Mouse (Mus musculus): ENCODE data around the gene Avp. TPM values are rescaled to one million over a fixed set of nuclear protein-coding genes. Genes with fewer than 3 reads are reported as not detected.
"Not testable (repeated sequence)": the region's sequence is repeated elsewhere in the genome, so short reads cannot be mapped to it uniquely, and the experiment has no call there.

The Avp gene
- total and polyA plus RNA-seq, 2 experiments from 2014 or later: 92.1 to 181 TPM

DNA sequence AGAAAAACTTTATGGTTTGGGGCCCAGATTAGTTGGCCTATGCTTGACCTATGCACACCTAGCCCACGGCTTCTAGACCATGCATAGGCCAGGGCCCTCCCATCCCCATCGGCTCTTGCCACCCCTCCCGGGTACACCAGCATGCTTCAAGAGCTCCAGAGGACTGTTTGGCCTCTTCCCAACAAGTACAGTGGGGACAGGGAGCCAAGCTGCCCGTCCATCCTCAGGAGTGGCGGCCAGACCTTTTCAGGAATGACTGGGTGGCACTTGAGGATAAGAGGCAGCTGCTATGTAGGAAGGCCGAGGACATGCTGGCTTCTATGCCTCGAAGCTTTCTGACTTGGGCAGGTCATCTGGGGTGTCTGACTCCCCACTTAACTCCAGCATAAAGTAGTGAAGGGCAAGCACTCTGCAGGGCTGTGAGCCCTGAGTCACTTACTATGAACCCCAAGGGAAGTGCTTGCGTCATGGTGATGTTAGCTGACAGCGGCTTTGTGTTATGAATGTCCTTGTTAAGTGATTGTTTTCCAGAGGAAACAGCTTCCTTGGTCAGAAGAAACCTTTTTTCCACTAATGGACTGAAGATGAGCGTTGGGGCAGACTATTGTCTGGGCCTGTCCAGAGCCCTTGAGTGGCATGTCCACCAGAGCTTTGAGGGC lies 1.7 kb upstream of the Avp start:
- ATAC-seq (no peak), DNase-seq (no peak)
- Histone ChIP-seq H3K4me1 (ENCODE audit: insufficient read depth) (no peaks in the 10 kb centered on the region), H3K27me3 (ENCODE audit: insufficient read depth, low read length) (peaks cover 35% of the 10 kb centered on the region), H3K4me2 (ENCODE audit: low read depth) (no peak overlapping the region), H3K27ac (ENCODE audit: low read depth, low read length) (no peak overlapping the region), H3K9me3 (ENCODE audit: low read length) (no peaks in the 10 kb centered on the region), H3K9ac (no peak overlapping the region), H3K36me3 (ENCODE audit: insufficient read depth) (no peaks in the 10 kb centered on the region), H3K4me3 (ENCODE audit: low read depth, low read length) (no peak overlapping the region)
- TF ChIP-seq CTCF (IDR thresholded peaks at IDR 0.05; ENCODE audit: low read depth): no peak
- WGBS: 77% methylated on average over 10 of the region's 10 CpGs

DNA sequence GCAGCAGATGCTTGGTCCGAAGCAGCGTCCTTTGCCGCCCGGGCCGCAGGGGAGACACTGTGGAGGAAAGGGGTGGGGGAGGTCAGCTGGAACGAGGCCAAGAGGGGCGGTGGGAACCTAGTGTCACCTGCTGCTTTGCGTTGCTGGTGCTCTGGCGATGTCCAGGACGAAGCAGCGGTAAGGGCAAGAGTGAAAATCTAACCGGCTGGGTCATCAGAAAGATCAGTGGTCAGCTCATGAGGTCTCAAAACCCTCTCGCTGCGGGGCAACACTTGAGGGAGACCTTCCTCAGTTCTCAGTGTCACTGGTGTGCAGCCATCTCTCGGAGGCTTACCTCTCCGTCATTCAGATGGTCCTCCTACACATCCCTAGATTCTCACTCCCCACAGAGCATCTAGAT lies 1.2 kb downstream of the Avp start:
- no peaks in the 10 kb centered on the region for H3K9me3 ChIP-seq (ENCODE audit: low read length)
- peak overlapping the region; percentile 28; the same call in 1 of the 2 replicates for H3K9ac ChIP-seq
- no peak overlapping the region for H3K27ac ChIP-seq (ENCODE audit: low read depth, low read length)
- ATAC-seq (no peak), DNase-seq (no peak)
- no peak for TF ChIP-seq CTCF (IDR thresholded peaks at IDR 0.05; ENCODE audit: low read depth)
- peak overlapping the region; percentile 36 for H3K4me2 ChIP-seq (ENCODE audit: low read depth)
- no peaks in the 10 kb centered on the region for H3K4me1 ChIP-seq (ENCODE audit: insufficient read depth)
- H3K27me3 ChIP-seq (ENCODE audit: insufficient read depth, low read length): peaks cover 56% of the 10 kb centered on the region
- peak overlapping the region; percentile 13 for H3K4me3 ChIP-seq (ENCODE audit: low read depth, low read length)
- 5% methylated on average over 16 of the region's 16 CpGs for WGBS
- no peaks in the 10 kb centered on the region for H3K36me3 ChIP-seq (ENCODE audit: insufficient read depth)

DNA sequence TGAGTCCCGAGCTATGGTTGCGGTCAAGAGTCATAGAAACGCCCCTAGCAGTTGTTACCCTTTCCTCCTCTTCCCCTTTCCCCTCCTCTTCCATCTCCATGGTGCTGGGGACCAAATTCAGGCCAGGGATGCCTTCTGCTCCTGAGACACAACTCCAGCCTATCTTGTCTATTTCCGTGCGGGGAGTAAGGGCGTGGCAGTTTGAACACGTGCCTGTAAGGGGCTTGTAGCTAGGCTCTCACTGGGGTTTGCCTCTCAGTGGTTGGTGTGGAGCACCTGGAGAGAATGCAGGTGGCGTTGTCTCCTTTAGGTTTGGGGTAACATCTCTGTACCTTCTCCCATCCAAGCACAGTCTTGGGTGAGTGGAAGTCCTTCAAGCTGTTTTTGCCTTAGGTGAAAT lies 2.6 kb downstream of the Avp start:
- 7% methylated on average over 8 of the region's 8 CpGs for WGBS
- no peak overlapping the region for H3K4me2 ChIP-seq (ENCODE audit: low read depth)
- peaks cover 63% of the 10 kb centered on the region for H3K27me3 ChIP-seq (ENCODE audit: insufficient read depth, low read length)
- H3K9me3 ChIP-seq (ENCODE audit: low read length): no peaks in the 10 kb centered on the region
- DNase-seq: no peak
- H3K27ac ChIP-seq (ENCODE audit: low read depth, low read length): no peak overlapping the region
- TF ChIP-seq CTCF (IDR thresholded peaks at IDR 0.05; ENCODE audit: low read depth): no peak
- H3K9ac ChIP-seq: no peak overlapping the region
- no peaks in the 10 kb centered on the region for H3K36me3 ChIP-seq (ENCODE audit: insufficient read depth)
- H3K4me1 ChIP-seq (ENCODE audit: insufficient read depth): no peaks in the 10 kb centered on the region
- no peak overlapping the region for H3K4me3 ChIP-seq (ENCODE audit: low read depth, low read length)
- no peak for ATAC-seq

DNA sequence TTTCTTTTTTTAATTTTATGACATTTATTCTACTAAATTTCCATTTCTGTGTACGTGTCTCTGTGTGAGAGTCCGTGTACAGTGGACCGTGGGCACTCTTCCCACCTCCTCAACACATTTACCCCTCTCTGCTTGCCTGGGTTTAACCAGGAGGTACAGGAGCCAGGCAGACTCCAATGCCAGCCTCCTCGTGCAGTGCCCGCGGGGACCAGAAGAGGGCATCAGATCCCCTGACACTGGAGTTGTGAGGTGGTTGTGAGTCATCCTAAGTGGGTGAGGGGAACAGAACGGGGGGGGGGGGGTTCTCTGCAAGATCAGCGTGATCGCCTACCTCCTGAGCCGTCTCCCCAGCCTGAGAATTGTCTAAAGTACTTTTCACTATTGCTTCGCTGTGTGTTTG lies 4.2 kb downstream of the Avp start:
- no peaks in the 10 kb centered on the region for H3K4me1 ChIP-seq (ENCODE audit: insufficient read depth)
- peak; percentile 65 for TF ChIP-seq CTCF (IDR thresholded peaks at IDR 0.05; ENCODE audit: low read depth)
- ATAC-seq (peak; percentile 42), DNase-seq (peak; percentile 39)
- H3K27ac ChIP-seq (ENCODE audit: low read depth, low read length): no peak overlapping the region
- H3K4me3 ChIP-seq (ENCODE audit: low read depth, low read length): no peak overlapping the region
- peaks cover 63% of the 10 kb centered on the region for H3K27me3 ChIP-seq (ENCODE audit: insufficient read depth, low read length)
- WGBS: 7% methylated on average over 11 of the region's 11 CpGs
- H3K4me2 ChIP-seq (ENCODE audit: low read depth): no peak overlapping the region
- no peaks in the 10 kb centered on the region for H3K36me3 ChIP-seq (ENCODE audit: insufficient read depth)
- H3K9ac ChIP-seq: no peak overlapping the region
- H3K9me3 ChIP-seq (ENCODE audit: low read length): no peaks in the 10 kb centered on the region

DNA sequence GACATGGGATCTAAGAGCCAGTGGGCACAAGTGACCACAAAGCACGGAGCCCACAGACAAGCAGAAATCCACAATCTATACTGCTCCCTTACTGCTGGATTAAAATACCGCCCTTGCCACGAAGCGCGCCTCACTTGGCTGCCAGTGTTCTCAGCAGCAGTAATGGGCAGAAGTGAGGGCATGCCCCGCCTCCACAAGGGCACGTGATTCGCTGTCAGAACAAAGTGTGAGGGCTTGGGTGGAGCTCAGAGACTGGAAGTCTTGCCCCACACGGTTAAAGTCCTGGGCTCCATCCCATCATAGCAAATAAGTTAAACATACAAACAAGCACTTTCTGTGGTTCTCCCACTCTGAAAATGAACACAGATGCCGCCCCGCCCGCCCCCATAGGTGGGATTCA lies 4.7 kb downstream of the Avp start:
- H3K4me2 ChIP-seq (ENCODE audit: low read depth): no peak overlapping the region
- H3K9me3 ChIP-seq (ENCODE audit: low read length): no peaks in the 10 kb centered on the region
- H3K36me3 ChIP-seq (ENCODE audit: insufficient read depth): no peaks in the 10 kb centered on the region
- no peak for DNase-seq
- H3K4me1 ChIP-seq (ENCODE audit: insufficient read depth): no peaks in the 10 kb centered on the region
- no peak for ATAC-seq
- no peak overlapping the region for H3K27ac ChIP-seq (ENCODE audit: low read depth, low read length)
- H3K27me3 ChIP-seq (ENCODE audit: insufficient read depth, low read length): peaks cover 62% of the 10 kb centered on the region
- no peak for TF ChIP-seq CTCF (IDR thresholded peaks at IDR 0.05; ENCODE audit: low read depth)
- 5% methylated on average over 12 of the region's 12 CpGs for WGBS
- H3K9ac ChIP-seq: no peak overlapping the region
- no peak overlapping the region for H3K4me3 ChIP-seq (ENCODE audit: low read depth, low read length)

DNA sequence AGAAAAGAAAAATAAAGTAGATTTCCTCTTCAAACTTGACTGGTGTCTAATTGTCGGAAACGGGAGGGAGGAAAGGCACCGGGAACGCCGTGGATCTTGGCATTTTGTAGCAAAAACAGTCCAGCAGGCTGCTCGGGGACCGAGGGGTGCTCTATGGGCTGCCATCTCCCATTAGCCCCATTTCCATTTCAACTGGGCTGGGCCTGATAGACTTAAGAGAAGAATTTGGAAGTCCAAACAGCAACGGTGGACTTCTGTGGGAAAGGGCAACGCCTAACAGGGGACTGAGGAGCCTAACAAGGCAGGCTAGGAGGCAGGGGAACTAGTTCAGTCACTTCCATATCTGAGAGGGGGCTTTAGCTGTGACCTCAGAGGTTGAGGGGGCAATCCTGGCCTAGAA lies 5.3 kb downstream of the Avp start:
- no peaks in the 10 kb centered on the region for H3K36me3 ChIP-seq (ENCODE audit: insufficient read depth)
- H3K27ac ChIP-seq (ENCODE audit: low read depth, low read length): no peak overlapping the region
- H3K4me2 ChIP-seq (ENCODE audit: low read depth): no peak overlapping the region; the same call in 1 of the 2 replicates
- ATAC-seq (no peak), DNase-seq (no peak)
- TF ChIP-seq CTCF (IDR thresholded peaks at IDR 0.05; ENCODE audit: low read depth): no peak
- peaks cover 56% of the 10 kb centered on the region for H3K27me3 ChIP-seq (ENCODE audit: insufficient read depth, low read length)
- no peak overlapping the region for H3K4me3 ChIP-seq (ENCODE audit: low read depth, low read length)
- H3K9ac ChIP-seq: no peak overlapping the region
- no peaks in the 10 kb centered on the region for H3K4me1 ChIP-seq (ENCODE audit: insufficient read depth)
- 5% methylated on average over 9 of the region's 9 CpGs for WGBS
- H3K9me3 ChIP-seq (ENCODE audit: low read length): no peaks in the 10 kb centered on the region

DNA sequence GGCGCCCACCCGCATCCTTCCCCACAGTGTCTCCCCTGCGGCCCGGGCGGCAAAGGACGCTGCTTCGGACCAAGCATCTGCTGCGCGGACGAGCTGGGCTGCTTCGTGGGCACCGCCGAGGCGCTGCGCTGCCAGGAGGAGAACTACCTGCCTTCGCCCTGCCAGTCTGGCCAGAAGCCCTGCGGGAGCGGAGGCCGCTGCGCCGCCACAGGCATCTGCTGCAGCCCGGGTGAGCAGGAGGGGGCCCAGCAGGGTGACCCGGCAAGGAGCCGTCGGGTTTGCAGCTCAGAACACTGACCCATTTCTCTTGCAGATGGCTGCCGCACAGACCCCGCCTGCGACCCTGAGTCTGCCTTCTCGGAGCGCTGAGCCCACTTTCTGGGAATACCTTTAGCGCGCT lies 5.8 kb downstream of the Avp start:
- H3K27ac ChIP-seq (ENCODE audit: low read depth, low read length); H3K9me3 ChIP-seq (ENCODE audit: low read length); H3K36me3 ChIP-seq (ENCODE audit: insufficient read depth); H3K4me1 ChIP-seq (ENCODE audit: insufficient read depth); DNase-seq; ATAC-seq: not testable (repeated sequence)
- H3K9ac ChIP-seq: peak overlapping the region; percentile 22; the same call in 1 of the 2 replicates
- WGBS: 4% methylated on average over 31 of the region's 32 CpGs
- H3K4me2 ChIP-seq (ENCODE audit: low read depth): peak overlapping the region; percentile 43
- peak overlapping the region; percentile 25 for H3K4me3 ChIP-seq (ENCODE audit: low read depth, low read length)
- peaks cover 52% of the 10 kb centered on the region for H3K27me3 ChIP-seq (ENCODE audit: insufficient read depth, low read length)

Measured in forebrain, postnatal 0 days (tissue).